ENCODE assay signal across 11 mouse cellular contexts in genomic region chr1:168425017-168425705, GRCm38 (mm10). TPM values are rescaled to one million over a fixed set of nuclear protein-coding genes. Genes with fewer than 3 reads are reported as not detected.
A peak's percentile ranks its signal among the peaks of the same experiment; 100 is the strongest.
DNase-seq lines count a peak whose midpoint lies in the region; ATAC-seq and TF ChIP-seq lines count a peak whose summit lies in the region.
"Had no signal": no experiment of that assay in that cellular context is flagged by ENCODE, and none has a peak within 500 bp of the region (broad histone marks: within the 10 kb centered on the region; RNA-seq: fewer than 3 reads in every experiment).

No protein-coding gene starts in this region.

- H3K4me2 ChIP-seq in kidney, postnatal 0 days (ENCODE audit: low read length): peak overlapping the region; percentile 56
- peak overlapping the region; percentile 65 for H3K4me2 ChIP-seq in embryonic facial prominence, embryonic 13.5 days
- peak overlapping the region; percentile 73 for H3K4me2 ChIP-seq in forebrain, postnatal 0 days (ENCODE audit: low read depth)
- H3K4me2 ChIP-seq in midbrain, embryonic 14.5 days (ENCODE audit: low read length): peak overlapping the region; percentile 66

- H3K9ac ChIP-seq in kidney, postnatal 0 days (ENCODE audit: low read depth, low read length): peak overlapping the region; percentile 69
- H3K9ac ChIP-seq in embryonic facial prominence, embryonic 13.5 days: no peak overlapping the region
- H3K9ac ChIP-seq in forebrain, postnatal 0 days: peak overlapping the region; percentile 99
- peak overlapping the region; percentile 76 for H3K9ac ChIP-seq in midbrain, embryonic 14.5 days (replicated peaks; ENCODE audit: low read length)

- peak overlapping the region; percentile 61 for H3K4me3 ChIP-seq in kidney, postnatal 0 days (replicated peaks; ENCODE audit: low read depth, low read length)
- peak overlapping the region; percentile 6; the same call in 1 of the 2 replicates for H3K4me3 ChIP-seq in embryonic facial prominence, embryonic 13.5 days
- peak overlapping the region; percentile 77 for H3K4me3 ChIP-seq in forebrain, postnatal 0 days (ENCODE audit: low read depth, low read length)
- peak overlapping the region; percentile 56 for H3K4me3 ChIP-seq in midbrain, embryonic 14.5 days (replicated peaks; ENCODE audit: low read depth, low read length)
- H3K4me3 ChIP-seq in thymus, adult 2 months (ENCODE audit: control insufficient read depth, insufficient read depth, low read length): no peak overlapping the region

- H3K4me1 ChIP-seq in kidney, postnatal 0 days (replicated peaks; ENCODE audit: insufficient read depth, low read length): peaks cover 23% of the 10 kb centered on the region
- peaks cover 69% of the 10 kb centered on the region for H3K4me1 ChIP-seq in embryonic facial prominence, embryonic 13.5 days
- H3K4me1 ChIP-seq in forebrain, postnatal 0 days (ENCODE audit: insufficient read depth): peaks cover 19% of the 10 kb centered on the region
- peaks cover 49% of the 10 kb centered on the region for H3K4me1 ChIP-seq in midbrain, embryonic 14.5 days (ENCODE audit: control insufficient read depth, insufficient read depth, low read length)
- no peaks in the 10 kb centered on the region for H3K4me1 ChIP-seq in thymus, adult 2 months (replicated peaks; ENCODE audit: control insufficient read depth, insufficient read depth, low read length)

- H3K27me3 ChIP-seq in kidney, postnatal 0 days (ENCODE audit: insufficient read depth, low read length): no peaks in the 10 kb centered on the region
- no peaks in the 10 kb centered on the region for H3K27me3 ChIP-seq in embryonic facial prominence, embryonic 13.5 days
- H3K27me3 ChIP-seq in forebrain, postnatal 0 days (ENCODE audit: insufficient read depth, low read length): no peaks in the 10 kb centered on the region
- H3K27me3 ChIP-seq in midbrain, embryonic 14.5 days (ENCODE audit: control insufficient read depth, insufficient read depth, low read length): no peaks in the 10 kb centered on the region
- no peaks in the 10 kb centered on the region for H3K27me3 ChIP-seq in thymus, adult 2 months (ENCODE audit: control insufficient read depth, insufficient read depth, low read length)
- H3K27me3 ChIP-seq: Patski had no signal

- peak; percentile 32 for DNase-seq in kidney, postnatal 0 days (ENCODE audit: low spot score)
- DNase-seq in kidney, adult 18-20 months: no peak
- DNase-seq in forebrain, postnatal 0 days: no peak
- peak; percentile 38 for DNase-seq in midbrain, embryonic 14.5 days
- DNase-seq in right cerebral cortex, postnatal 25 days: no peak
- no peak for DNase-seq in thymus, adult 2 months
- DNase-seq: gastrocnemius, postnatal 14 days; lung, postnatal 4 days had no signal

- no peak for TF ChIP-seq POLR2A in thymus, adult 2 months (IDR thresholded peaks at IDR 0.05; ENCODE audit: control insufficient read depth, extremely low read depth, insufficient read depth, low read length, poor library complexity)

- 21% methylated on average over 5 of the region's 5 CpGs for WGBS in kidney, postnatal 0 days
- WGBS in embryonic facial prominence, embryonic 13.5 days: 21% methylated on average over 5 of the region's 5 CpGs
- 15% methylated on average over 5 of the region's 5 CpGs for WGBS in forebrain, postnatal 0 days
- WGBS in midbrain, embryonic 14.5 days: 17% methylated on average over 5 of the region's 5 CpGs
- WGBS in thymus, adult 2 months: 82% methylated on average over 5 of the region's 5 CpGs

- H3K27ac ChIP-seq in kidney, postnatal 0 days: no peak overlapping the region
- no peak overlapping the region for H3K27ac ChIP-seq in embryonic facial prominence, embryonic 13.5 days
- H3K27ac ChIP-seq in forebrain, postnatal 0 days (ENCODE audit: low read depth, low read length): peak overlapping the region; percentile 97; the same call in 1 of the 2 replicates
- H3K27ac ChIP-seq in midbrain, embryonic 14.5 days (replicated peaks; ENCODE audit: low read depth, low read length): peak overlapping the region; percentile 43; the same call in 1 of the 2 replicates
- no peak overlapping the region for H3K27ac ChIP-seq in thymus, adult 2 months (ENCODE audit: control insufficient read depth, insufficient read depth, low read length)

- 0 out of 2 replicates have a peak, but pooled peaks cover 13% of the 10 kb centered on the region for H3K36me3 ChIP-seq in kidney, postnatal 0 days (ENCODE audit: insufficient read depth, low read length)
- peaks cover 20% of the 10 kb centered on the region for H3K36me3 ChIP-seq in embryonic facial prominence, embryonic 13.5 days
- H3K36me3 ChIP-seq in forebrain, postnatal 0 days (ENCODE audit: insufficient read depth): peaks cover 3% of the 10 kb centered on the region
- peaks cover 5% of the 10 kb centered on the region; the same call in 1 of the 2 replicates for H3K36me3 ChIP-seq in midbrain, embryonic 14.5 days (ENCODE audit: control insufficient read depth, insufficient read depth, low read length)
- no peaks in the 10 kb centered on the region for H3K36me3 ChIP-seq in thymus, adult 2 months (ENCODE audit: control insufficient read depth, insufficient read depth, low read length)

- H3K9me3 ChIP-seq in kidney, postnatal 0 days (replicated peaks; ENCODE audit: low read length): no peaks in the 10 kb centered on the region
- H3K9me3 ChIP-seq in embryonic facial prominence, embryonic 13.5 days: no peaks in the 10 kb centered on the region
- no peaks in the 10 kb centered on the region for H3K9me3 ChIP-seq in forebrain, postnatal 0 days (ENCODE audit: low read length)
- no peaks in the 10 kb centered on the region for H3K9me3 ChIP-seq in midbrain, embryonic 14.5 days (ENCODE audit: control insufficient read depth, low read length)

- TF ChIP-seq CTCF in kidney, postnatal 0 days (IDR thresholded peaks at IDR 0.05; ENCODE audit: low read depth): no peak
- no peak for TF ChIP-seq CTCF in forebrain, postnatal 0 days (IDR thresholded peaks at IDR 0.05; ENCODE audit: low read depth)
- no peak for TF ChIP-seq CTCF in thymus, adult 2 months (IDR thresholded peaks at IDR 0.05; ENCODE audit: borderline replicate concordance, control insufficient read depth, extremely low read depth, insufficient read depth, low read length, poor library complexity)

- no peak for ATAC-seq in kidney, postnatal 0 days (replicated peaks; ENCODE audit: low FRiP score, low read depth)
- ATAC-seq in embryonic facial prominence, embryonic 13.5 days (ENCODE audit: insufficient number of reproducible peaks, insufficient read depth, low FRiP score, low TSS enrichment, low read depth): no peak
- no peak for ATAC-seq in forebrain, postnatal 0 days
- no peak for ATAC-seq in midbrain, embryonic 14.5 days (ENCODE audit: low FRiP score, low TSS enrichment)
- ATAC-seq in inflammation-experienced regulatory T-cells, adult 6 months: no peak
- ATAC-seq: Patski had no signal

RNA-seq across cellular contexts. Expression of gene Pbx1, which starts 6.9 kb away (rescaled TPM):
- 55.7 and 59.4 TPM in 2 replicates for polyA plus RNA-seq in kidney, postnatal 0 days (2015; fragmentation: Nextera tagmentation; extraction: Ambion mirVana)
- polyA plus RNA-seq in embryonic facial prominence, embryonic 13.5 days (2015; fragmentation: Nextera tagmentation; extraction: Ambion mirVana): 47.7 and 49.9 TPM in 2 replicates
- total RNA-seq in forebrain, postnatal 0 days (2014; rRNA removed): 79.2 and 95.9 TPM in 2 replicates
- polyA plus RNA-seq in forebrain, postnatal 0 days (2015; fragmentation: Nextera tagmentation; extraction: Ambion mirVana): 52.6 and 60.5 TPM in 2 replicates
- polyA plus RNA-seq in midbrain, embryonic 14.5 days (2014; fragmentation: Nextera tagmentation; extraction: Ambion mirVana): 114 and 125 TPM in 2 replicates
- 9.4 and 13.0 TPM in 2 replicates for polyA plus RNA-seq in thymus, adult 2 months (2012; rRNA removed)
- under 1 TPM in 2 of 3 experiments, not detected in 1; 0.05 to 0.43 TPM for polyA plus RNA-seq in inflammation-experienced regulatory T-cells, adult 6 months (2017; shearing (Covaris generic))

Comparison
In these comparisons a context has a peak if more than half of its experiments do, and no peak if none do; other contexts are left out.
1. DNase-seq: peak in kidney, postnatal 0 days (single experiment) and midbrain, embryonic 14.5 days (single experiment); none in kidney, adult 18-20 months (single experiment), forebrain, postnatal 0 days (single experiment), right cerebral cortex, postnatal 25 days (single experiment) and thymus, adult 2 months (single experiment).
2. H3K27ac ChIP-seq: peak in forebrain, postnatal 0 days (single experiment) and midbrain, embryonic 14.5 days (single experiment); none in kidney, postnatal 0 days (single experiment), embryonic facial prominence, embryonic 13.5 days (single experiment) and thymus, adult 2 months (single experiment).
3. Peak in every context shown above with its lines, with median percentiles within 50 percentile points of each other: H3K4me2 ChIP-seq.